Mouse (Mus musculus): ENCODE data around the gene Dhdds.
A peak's percentile ranks its signal among the peaks of the same experiment; 100 is the strongest.

The Dhdds gene

DNA sequence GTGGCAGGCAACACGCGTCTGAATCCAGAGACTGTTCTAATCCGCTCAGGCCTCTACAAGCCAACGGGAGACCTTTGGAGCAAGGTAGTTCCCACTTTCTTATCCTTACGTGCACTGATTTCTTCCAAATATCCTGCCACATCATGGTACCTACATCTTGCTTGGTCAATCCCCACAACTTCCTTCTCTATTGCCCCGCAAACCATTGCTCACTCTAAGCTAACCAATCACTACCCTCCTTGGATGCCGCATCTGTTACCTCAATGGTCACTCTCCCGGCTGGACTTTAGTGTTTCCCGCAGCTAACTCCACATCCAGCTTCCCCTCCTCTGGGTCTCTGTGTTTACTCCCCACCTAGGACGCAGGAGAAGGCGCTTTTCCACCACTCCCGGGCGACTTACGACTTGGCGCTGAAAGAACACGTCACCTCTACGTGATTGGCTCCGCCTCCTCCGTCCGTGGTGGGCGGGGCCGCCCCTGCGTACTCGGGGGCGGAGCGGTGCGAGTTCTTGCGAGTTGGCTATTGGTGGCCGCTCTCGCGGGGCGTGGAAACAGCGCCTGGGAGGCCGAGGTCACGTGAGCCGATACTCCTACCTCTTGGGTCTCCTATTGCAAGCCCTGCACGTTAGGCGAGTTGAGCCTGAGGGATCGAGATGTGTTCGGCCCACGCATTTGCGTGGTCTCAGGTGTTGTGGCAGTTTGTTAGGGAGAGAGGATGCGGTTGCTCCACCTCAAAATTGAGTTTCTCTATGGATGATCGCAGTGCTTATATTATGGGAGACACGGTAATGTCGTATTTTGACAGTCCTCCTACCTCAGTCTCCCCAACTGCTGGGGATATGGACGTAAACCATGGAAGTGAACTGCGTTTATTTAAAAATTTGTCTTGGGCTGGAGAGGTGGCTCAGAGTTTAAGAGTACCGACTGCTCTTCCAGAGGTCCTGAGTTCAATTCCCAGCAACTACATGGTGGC is at the start of gene Dhdds:
TSS of gene Dhdds (minus strand) at position 453 of the 973 bp plus-strand sequence.
- peak; percentile 94 for DNase-seq (ENCODE audit: low spot score)

DNA sequence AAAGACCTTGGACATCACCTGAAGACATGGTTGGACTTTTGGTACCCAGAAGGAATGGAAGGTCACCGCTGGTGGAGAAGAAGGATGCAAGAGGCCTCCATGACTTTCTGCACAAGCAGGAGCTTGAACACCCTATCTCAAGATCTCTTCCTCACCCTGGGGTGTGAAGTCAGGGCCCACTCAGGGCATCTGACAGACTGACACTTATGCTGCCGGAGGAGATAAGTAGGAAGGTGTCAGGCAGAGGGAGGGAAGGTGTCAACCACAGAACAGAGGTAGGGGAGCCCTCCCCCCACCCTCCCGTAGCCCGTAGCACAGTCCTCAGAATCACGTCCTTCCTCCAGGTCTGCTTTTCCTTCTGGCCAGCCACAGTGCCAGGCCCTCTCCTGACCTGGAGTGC is 46.9 kb upstream of the Dhdds start:
- no peak for DNase-seq (ENCODE audit: low spot score)

DNA sequence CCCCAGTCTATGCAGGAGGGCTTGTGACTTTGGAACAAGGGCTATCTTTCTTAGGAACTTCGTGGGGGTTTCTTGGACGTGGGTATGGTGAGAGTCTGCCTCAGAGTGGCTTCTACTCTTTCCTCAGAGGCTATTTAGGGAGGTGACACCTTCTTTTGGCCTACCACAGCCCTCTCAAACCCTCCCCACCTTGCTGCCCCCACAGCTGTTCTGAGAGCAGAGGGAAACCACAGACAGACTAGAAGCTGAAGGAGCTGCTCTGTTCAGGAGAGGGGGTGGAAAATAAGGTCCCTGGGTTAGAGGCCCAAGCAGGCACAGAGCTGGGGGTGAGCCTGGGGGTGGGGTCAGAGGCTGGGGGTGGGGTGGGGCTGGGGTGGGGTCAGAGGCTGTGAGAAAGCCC is 42.3 kb upstream of the Dhdds start:
- no peak for DNase-seq (ENCODE audit: low spot score)

DNA sequence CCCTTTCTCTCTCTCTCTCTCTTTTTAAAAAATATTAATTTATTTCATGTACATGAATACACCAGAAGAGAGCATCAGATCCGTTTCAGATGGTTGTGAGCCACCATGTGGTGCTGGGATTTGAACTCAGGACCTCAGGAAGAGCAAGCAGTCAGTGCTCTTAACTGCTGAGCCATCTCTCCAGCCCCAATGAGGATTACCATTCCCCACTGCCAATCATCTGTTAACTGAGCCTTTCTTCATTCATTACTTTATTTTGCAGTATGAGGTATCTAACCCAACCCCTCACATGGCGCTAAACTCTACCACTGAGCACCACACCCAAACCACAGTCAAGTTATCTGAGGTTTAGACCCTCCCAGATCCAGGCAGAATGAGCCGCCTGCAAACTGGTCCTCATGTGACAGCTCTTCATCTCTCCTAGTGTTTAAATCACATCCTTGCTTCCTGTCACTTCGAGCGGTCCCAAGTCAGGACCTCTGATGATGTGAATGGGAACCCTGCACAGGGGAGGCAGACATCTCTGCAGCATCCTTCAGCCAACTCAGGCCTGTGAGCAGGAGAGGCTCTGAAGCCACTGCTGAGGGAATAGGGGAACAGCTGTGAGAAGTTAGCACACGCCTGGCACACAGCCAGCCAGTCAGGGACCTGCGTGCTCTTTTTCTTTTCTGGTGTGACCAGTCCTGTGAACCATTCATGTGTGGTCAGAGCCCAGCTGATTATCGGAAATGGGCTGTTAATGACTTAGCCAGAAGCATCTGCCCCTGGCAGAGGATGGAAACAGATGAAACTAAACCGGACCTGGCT is 40.8 kb upstream of the Dhdds start:
- no peak for DNase-seq (ENCODE audit: low spot score)

DNA sequence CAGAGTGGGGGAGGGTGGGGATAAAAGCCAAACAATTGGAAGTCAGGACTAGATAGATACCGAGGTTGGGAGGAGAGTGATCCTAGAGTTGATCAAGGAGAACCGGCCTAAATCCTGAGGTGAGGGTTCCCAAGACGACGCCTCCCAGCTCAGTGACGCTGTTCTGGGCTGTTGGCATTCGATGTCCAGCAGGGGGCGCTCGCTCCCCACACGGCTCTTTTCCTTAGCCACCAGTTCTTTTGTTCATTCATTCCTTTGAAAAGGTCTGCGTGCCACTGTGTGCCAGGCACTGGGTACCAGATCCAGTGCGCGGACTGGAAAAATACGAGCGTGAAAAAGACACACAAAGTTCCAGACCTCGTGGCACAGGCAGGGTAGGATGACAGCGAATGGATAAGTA is 35.2 kb upstream of the Dhdds start:
- peak; percentile 63 for DNase-seq (ENCODE audit: low spot score)

DNA sequence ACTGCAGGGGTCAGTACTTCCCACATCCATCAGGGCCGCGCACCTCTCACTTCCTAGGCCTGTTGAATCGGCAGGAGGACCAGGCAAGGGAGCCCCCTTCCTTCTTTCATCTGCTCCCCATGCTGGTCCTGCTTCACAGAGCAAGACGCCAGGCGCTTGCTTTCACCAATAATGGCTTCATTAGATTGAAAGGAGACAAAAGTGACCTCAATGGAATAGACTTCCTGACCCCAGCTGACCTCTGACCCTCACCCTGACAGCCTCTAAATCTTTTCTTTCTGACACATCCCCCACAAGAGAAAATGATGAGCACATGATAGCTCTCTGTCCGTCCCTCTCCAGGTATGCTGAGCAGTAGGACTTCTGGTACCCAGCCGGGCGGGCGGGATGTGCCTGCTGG is 25.1 kb upstream of the Dhdds start:
- DNase-seq (ENCODE audit: low spot score), result no peak

DNA sequence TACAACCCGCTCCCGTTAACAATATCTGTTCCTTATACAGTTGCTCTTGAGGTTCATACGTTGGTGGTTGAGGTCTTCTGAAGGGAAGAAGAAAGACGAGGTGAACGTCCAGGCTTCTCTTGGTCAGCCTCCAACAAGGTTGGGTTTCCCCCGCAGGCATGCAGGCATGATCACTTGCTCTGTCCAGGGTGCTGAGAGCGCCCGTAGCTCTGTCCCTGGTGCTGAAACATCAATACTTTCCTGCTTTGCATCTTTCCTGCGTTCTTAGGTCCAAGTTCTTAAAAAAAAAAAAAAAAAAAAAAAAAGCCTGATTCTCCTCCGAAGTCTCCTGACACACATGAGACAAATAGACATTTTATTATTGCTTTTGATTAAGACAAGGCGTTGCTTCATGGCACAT is 19.9 kb upstream of the Dhdds start:
- no peak for DNase-seq (ENCODE audit: low spot score)

DNA sequence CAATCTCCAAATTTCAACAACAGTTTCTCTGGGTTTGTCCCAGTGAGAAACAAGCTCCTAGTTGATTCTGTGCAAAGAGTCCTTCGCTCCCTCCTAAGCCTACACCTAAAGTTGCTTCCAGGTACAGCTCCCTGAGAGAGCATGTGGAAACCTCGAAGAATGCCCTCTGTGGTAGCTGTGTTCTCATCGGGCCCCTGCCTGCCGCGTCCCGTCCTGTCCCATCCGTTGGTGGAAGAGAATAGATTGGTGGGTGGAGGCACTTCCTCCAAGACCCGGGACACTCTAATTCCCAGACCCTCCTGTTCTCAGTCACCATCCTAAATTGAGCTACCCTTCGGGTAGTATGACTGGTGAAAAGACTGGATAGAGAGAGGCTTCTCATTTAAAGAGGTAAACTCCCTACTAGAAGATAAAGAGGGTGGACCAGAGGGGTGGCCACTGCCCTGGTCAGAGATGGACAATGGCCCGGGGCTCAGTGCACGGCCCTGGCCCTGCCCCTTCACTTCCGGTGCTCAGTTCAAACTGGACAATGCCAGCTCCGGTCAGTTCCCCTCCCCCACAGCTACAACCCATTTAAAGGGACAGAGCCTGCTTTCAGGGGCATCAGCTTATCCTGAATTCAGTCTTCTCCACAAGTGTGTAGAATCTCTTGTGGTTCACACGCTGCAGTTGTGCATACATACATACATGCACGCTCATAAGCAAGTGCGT is 19.1 kb upstream of the Dhdds start:
- no peak for DNase-seq (ENCODE audit: low spot score)

DNA sequence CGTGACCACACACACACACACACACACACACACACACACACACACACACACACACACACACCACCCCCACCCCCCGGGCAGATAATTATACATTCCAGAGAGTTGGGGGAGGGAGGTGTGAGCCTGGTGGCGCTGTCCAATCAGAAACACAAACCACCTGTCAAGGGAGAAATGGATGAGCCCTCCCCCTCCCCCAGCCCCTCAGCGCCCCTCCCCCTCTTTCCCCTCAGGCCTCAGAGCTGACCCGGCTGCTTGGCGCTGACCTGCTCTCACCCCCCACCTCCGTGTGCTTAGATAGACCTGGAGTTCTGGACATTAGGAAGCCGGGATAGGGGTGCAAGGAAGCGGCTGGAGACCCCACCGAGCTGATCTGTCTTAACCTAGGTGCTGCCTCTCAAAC is 18.5 kb upstream of the Dhdds start:
- DNase-seq (ENCODE audit: low spot score), result no peak

DNA sequence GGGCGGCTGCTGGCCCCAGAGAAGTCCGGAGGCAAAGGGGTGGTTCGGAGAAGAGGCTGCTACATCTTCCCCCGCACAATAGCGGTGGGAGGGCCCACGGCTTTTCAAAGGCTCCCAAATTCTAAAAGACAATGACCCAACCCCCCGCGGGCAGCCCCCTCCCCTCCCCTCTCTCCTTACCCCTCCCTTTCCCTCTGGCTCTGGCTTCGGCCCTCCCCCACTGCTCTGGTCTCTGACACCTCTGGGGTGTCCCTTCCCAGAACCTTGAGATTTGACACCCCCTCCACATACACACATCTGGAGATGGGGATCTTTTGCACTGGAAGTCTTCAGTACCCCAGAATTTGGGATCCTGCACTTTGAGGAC is 18.0 kb upstream of the Dhdds start, which contains the start of gene Lin28a:
TSS of gene Lin28a (minus strand) at position 63 of the 367 bp plus-strand sequence.
- no peak for DNase-seq (ENCODE audit: low spot score)

DNA sequence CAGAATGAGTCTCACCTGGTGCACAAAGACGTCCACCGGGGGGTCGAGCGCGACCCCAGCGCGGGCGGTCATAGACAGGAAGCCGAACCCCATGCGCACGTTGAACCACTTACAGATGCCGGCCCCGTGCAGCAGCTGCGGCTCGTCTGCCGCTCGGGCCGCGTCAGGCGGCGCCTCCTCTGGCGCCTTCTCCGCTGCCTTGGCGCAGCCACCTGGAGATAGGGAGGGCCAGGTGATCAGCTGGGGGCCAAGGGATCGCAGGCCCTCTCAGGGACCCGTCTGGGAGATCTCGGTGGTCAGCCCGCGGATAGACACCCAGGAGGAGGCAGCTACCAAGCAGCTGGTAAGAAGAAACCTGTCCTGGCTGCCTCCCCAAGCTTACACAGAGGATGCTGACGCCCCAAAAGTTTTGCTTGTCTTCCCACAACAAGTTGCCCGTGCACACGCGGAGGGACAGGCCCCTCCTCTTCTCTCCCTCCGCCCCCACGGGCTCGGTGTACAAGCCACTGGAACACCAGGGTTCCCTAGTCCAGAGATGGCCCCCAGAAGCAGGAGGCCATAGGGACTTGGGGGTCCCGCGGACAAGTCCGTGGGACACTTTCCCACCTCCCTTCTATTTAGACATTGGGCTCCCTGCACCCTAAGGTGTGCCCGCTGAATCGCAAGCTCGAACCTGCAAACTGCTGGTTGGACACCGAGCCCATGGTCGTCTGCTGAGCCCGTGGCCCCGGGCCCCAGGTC is 17.5 kb upstream of the Dhdds start:
- DNase-seq (ENCODE audit: low spot score), result no peak

DNA sequence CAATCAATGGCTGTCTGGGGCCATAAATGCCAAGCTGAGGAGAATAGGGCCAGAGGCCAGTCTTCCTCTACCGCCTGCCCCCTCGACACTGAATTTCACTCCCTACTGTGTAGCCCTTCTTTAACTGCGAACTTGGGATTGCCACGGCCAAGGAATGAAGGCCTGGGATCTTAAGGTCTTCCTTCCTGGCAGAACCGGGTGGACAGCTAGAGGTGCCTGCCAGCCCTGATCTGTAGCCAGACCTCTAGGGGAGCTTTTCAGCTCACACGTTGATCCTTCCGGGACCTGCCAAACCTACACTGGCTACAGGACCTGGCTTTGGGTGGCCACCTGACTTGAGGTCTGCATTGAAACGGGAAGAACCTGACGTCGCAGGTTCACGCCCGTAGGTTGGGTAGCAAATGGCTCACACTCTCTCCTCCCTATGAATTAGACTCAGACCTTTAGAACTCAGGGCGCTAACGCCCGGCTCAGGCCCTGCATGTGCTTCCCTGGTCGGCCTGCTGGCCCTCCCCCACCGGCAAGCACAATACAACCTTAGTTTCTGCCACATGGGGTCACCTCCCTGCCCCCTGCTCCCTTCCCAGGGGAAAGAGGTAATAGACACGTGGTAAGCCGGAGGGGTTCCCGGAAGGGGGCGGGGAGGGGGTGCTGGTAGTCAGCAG is 16.6 kb upstream of the Dhdds start:
- no peak for DNase-seq (ENCODE audit: low spot score)

DNA sequence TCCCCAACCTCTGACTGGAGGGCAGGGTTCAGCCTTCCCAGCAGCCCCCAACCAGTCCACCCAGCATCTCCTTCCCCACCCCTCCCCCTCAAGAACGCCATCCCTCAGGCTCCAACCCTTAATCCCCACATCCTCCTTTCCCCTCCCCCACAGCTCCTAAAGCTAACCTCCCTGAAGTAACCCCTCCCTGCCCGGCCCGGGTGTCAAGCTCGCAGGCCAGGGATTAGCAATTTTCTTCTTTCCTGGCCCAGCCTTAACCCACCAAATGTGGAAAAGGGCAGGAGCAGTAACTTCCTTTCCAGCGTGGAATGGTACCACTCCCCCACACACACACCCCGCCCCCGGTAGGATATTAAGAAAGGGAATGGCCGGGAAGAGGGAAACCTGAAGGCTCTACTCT is 16.0 kb upstream of the Dhdds start:
- DNase-seq (ENCODE audit: low spot score), result no peak

DNA sequence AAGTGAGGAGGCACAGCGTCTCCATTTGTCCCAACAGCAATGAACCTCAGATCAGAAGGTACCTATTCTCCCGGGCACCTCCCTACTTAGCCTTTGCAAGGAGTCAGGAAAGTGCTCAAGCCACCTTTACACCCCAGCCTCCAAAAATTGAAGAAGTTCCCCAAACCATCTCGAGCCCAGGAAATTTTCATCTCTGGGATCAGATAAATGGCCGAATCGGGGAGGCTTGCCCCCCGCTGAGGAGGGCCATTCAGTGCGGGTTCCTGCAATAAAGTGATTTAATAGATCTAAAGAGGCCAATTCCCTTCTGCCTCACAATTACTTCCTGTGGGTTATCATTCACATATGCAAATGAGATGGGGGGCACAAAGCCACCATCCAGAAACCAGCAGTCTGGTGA is 15.5 kb upstream of the Dhdds start:
- DNase-seq (ENCODE audit: low spot score), result no peak

DNA sequence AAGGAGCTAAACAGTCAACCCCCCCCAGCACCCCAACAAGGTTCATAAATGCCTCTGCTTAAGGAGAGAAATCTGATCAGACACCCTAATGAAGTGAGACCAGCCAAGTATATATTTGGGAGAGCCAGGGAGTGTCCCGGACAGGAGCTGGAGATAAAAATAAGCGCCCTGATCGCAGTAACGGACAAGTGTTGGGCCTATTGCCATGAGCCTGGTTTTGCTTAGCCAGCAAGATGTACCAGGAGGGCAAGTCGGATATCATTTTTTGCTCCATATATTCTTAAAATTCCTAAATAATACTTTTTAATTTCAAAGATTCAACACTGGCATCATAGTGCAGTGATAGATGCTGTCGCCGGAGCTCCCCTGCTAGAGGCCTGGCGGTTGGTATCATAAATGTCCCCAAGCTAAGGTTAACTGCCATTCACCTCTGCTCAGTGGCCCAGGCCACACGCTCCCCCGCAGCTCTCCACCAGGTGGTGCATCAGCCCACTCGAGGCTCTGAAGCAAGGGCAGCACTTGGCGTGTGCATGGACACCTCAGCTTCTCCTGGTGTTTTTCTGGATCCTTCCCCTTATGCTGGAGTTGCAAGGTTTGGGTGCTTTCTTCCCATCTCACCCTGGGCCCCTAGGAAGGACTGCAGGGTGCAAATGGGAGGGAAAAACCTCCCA is 12.3 kb upstream of the Dhdds start:
- DNase-seq (ENCODE audit: low spot score), result no peak

DNA sequence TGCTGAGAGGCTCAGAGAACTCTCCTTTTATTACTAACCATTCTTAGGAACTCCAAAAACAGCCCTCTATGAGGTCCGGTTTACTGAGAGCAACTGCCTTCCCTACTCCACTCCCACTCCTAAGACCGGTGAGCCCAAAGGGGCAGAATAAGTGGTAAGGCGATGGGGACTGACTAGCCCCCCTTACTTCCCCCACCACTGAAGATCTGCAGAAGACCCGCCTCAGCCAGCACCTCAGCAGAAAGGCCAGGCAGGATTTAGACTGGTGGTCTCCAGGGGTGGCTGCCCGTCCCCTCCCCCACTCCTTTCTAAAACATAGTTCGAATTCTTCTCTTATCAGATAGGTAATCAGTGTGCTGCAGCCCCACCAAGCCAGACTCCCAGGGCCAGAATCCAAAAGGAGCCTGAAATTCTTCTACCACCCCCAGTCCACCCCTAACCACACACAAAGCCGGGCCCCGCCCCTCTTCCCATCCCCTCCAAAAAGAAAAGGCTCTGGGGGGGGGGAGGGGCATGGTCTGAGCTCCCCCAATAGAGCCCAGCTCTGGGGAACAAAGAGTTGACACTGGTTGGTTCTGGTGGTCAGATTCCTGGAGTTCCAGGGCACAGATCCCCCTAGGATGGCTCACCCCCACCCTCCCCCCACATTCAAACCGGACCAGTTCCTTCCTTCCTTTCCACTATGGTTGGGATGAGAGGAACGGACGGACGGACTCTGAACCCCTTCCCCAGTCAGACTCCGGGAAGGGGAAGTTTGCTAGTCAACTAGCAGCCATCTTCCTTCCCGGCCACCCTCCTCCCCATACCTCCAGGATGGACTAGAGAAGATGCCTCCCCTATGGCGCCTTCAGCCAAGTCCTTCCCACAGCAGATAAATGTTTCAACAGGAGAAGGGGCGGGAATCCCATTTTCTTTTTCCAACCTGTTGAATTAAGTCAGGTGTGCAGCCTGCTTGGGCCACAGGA is 11.0 kb upstream of the Dhdds start:
- DNase-seq (ENCODE audit: low spot score), result no peak

DNA sequence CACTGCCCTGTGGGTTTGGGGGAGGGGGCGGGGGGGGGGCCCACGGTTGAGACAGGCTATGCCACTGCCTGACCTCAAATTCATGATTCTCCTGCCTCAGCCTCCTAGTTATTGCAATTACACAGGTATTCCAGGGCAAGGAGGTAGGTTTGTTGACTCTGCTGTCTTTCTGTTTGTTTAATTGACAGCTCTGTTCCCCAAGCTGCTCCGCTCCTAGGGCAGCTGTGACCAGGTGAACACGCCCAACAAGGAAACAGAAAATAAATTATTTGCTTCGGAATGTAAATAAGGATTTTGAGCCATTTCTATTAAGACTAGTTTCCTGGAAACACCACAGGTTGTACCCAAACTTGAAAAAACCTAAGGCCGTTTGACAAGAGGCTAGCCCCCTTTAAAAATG is 9.0 kb upstream of the Dhdds start:
- no peak for DNase-seq (ENCODE audit: low spot score)

DNA sequence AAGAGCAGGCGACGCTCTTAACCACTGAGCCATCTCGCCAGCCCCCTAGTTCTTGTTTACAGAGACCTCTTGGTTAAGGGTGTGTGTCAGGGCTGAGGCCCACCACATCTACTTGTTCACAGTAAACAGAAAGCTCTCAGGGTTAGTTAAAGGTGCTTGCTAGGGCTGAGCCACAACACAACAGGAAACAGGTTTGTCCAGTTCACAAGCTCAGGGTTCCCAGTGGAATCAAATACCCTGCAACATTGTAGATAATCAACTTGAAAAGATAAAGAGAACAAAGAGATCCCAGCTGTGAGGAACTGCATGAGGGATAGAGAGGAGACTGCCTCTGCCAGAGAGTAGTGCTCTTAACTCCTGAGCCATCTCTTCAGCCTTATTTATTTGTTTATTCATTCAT is 6.1 kb upstream of the Dhdds start:
- DNase-seq (ENCODE audit: low spot score), result no peak

DNA sequence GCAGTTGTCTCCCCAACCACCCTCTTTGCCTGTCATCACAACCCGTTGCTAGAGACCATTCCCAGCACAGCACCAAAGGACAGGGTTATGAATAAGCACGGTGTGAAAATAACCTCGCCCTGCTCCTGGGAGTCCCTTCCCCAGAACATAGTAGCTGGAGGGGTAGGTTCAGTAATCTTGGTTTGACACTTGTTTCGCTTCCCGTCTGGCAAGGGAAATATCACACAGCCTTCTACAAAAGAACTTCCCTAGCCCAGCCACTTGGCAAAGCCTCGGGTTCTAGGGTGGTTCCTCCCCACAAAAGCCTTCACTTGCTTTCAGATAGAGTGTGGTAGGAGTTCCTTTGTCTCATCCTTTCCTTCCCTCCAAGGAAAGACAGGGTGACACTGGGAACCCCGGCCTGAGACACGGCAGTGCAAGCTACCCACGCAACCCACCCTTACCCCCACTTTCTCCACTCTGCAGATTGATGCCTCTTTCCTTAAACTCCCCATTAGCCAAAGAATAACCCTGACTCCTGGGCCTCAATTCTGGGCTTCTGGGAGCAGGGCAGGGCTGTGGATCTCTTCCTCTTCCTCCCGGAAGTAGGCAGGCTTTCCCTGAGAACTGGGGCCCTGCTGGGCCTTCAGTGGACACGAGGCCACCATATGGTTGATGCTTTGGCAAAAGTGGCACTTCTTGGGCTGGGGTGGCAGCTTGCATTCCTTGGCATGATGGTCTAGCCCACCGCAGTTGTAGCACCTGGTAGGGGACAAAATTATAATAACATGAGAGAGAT is 5.1 kb upstream of the Dhdds start:
- no peak for DNase-seq (ENCODE audit: low spot score)
